Mouse (Mus musculus) urinary bladder, postnatal 14 days (tissue): ENCODE measurements around the gene Cmah.

Experiments used
- DNase-seq: peaks from one replicate; pipeline ENCODE4 v3.0.0; 2021; ENCODE audit warnings: low spot score

The Cmah gene

GRCm38 (mm10) chr13:24327201-24327600 is at the start of gene Cmah:
TSS of gene Cmah (plus strand) at chr13:24327404.
- no peak for DNase-seq

- DNase-seq = no peak
Measured at GRCm38 (mm10) chr13:24279407-24279761, 47.8 kb upstream of the Cmah start.

DNA sequence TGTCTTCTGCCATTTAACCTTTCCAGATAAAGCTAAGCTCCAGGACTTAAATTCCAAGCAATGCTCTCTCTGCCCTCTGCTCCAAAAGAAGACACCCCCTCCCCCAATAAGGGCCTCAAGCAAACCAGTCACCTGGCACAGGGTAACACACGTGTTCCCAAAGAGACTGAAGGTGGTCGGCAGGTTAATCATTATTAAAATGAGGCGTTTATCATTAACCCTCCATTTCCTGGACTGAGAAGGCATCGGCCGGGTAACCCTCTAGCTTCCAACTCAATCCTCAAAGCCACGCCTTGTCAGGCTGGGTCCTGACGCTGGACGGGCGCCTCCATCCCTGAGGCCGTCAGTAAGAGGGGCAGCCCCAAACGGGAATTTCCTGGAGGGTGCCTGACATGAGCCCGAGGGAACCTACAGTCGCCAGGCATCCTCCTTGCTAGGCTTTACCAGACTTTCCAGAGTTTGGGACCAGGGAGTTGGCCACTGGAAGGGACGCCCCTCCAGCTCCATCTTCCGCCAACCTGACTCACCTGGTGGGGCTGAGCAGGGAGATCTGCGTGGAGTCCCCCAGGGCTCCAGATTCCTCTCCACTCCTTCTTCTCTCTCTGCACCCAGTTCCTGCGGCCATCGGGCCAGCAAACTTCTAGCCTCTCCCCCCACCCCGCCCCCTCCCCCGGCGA is 47.3 kb upstream of the Cmah start:
- DNase-seq = no peak

- DNase-seq = peak; percentile 86
Measured at GRCm38 (mm10) chr13:24280439-24281431, 46.5 kb upstream of the Cmah start, which contains the start of gene Carmil1. TSS of gene Carmil1 (minus strand) at chr13:24280795.

GRCm38 (mm10) chr13:24287381-24287780 is 39.8 kb upstream of the Cmah start:
- DNase-seq = no peak

DNA sequence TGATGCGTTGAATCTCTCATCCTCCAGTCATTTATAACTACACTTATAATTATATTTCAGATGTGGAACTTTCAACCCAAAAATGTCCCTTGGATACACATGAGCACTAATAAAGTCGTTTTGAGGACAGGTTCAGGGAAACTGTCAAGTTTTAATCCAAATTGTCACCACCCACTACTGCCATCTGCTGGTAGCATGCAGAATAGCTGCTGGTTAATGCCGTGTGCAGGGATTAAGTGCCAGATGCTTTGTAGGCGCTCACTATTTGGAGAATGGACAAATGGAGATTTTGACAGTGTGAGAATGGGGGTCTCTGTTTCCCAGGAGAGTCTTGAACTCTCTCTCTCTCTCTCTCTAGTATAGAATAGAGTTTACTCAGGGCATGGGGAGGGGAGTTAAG is 30.0 kb upstream of the Cmah start:
- DNase-seq = peak; percentile 47

GRCm38 (mm10) chr13:24305486-24305885 is 21.7 kb upstream of the Cmah start:
- DNase-seq = no peak

- DNase-seq = no peak
Measured at GRCm38 (mm10) chr13:24306248-24306647, 21.0 kb upstream of the Cmah start.

- no peak for DNase-seq
Measured at GRCm38 (mm10) chr13:24311011-24311940, 15.9 kb upstream of the Cmah start.

DNA sequence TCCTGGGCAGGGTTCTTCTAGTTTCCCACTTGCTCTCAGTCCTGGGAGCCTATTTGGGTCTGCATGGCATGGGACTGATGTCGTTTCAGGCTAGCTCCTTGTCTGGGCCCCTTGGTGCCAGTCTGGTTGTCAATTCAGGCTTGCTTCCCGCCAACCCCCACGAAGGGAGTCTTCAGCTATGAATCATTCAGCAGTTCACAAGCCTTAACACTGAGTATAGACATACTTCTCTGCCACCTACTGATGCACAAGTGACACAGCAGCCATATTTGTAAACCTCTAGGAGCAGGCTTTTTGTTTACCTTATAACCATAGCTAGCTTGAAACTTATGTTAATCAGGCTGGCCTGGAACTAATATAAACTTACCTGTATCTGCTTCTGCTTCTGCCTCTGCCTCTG is 10.6 kb upstream of the Cmah start:
- DNase-seq = no peak

DNA sequence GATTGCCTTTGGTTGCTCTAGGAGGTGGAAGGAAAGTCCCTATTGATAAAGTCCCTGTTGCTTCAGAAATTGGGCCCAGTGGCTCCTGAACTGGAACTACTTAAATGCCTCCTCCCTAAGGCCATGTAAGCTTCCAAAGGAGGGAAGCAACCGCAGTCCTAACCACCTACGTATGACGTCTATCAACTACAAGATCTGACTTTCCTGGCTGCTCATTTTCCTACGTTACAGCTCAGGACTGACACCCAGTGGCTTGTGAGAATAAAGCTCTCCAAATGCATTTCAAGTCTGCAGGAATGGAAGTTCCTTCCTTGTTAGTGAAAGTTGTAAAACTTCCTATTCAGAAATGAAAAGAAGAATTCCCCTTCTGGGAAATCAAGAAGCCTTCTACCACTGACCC is 8.6 kb upstream of the Cmah start:
- DNase-seq = peak; percentile 34

DNA sequence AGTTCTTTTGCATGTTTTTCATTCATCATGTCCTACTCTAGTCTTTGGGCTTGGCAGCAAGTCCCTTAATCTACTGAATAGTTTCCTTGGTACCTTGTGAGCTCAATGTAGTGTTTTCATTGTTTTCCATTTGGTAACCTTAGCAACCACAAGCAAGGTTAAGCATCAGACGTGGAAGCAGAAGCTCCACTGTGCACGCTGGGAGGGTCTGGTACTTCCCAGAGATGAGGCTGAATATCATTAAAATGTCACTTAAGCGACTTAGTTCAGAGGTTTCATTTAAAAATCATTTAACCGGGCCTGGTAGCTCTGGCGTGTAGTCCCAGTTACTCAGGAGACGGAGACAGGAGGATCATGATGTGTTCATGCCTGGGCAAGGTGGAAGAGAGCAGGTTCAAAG is 5.9 kb upstream of the Cmah start:
- no peak for DNase-seq

DNA sequence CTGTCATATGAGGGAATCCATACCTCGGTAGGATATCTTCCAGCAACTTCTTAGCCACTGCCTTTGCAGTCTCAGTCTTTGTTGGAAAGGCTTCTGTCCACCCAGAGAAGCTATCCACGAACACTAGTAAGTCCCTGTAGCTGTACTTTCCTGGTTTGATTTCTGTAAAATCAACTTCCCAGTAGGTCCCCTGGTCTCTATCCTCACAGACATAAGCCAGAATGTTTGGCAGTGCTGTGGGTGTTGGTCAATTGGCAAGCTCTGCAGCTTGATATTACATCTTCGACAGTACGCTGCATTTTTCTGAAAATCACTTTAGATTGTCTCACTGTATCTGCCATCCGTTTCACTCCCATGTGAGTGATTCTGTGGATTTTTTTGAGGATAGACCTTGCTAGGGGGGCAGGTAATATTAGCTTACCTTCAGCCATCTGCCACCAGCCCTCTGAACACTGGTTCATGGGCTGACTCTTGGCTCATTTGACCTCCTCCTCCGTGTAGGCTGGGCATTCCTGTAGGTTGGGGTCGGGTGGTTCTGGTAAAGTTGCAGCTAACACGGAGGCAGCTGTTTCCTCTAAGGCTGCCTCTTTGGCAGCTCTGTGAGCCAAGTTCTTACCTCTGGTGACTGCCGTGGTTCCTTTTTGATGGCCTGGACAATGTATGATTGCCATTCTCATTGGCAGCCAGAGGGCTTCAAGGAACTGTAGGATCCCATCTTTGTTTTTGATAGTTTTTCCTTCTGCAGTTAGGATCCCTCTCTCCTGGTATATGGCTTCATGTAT is 1.0 kb downstream of the Cmah start:
- DNase-seq = no peak

- DNase-seq = no peak
Measured at GRCm38 (mm10) chr13:24330128-24330527, 2.9 kb downstream of the Cmah start.

GRCm38 (mm10) chr13:24330836-24331523 is 3.8 kb downstream of the Cmah start:
- DNase-seq = no peak

DNA sequence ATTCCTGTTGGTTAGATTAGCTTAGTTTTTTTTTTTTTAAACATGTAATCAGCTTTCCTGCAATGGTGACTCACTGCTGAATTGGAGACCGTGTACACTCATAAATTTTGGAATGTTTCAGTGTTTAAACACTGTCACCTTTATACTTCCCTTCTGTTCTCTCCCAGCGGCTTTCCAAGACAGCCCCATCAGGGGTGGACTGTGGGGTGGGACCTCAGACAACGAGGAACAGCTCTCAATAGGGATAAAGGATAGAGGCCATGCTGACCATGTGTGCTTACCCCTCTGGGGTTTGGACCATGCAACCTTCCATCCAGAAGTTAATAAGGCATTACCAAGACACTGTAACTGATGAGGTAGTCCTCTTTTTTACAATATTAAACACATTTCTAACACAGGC is 5.3 kb downstream of the Cmah start:
- DNase-seq = peak; percentile 18

GRCm38 (mm10) chr13:24336818-24337217 is 9.6 kb downstream of the Cmah start:
- DNase-seq = no peak

GRCm38 (mm10) chr13:24337874-24338273 is 10.7 kb downstream of the Cmah start:
- peak; percentile 33 for DNase-seq

DNA sequence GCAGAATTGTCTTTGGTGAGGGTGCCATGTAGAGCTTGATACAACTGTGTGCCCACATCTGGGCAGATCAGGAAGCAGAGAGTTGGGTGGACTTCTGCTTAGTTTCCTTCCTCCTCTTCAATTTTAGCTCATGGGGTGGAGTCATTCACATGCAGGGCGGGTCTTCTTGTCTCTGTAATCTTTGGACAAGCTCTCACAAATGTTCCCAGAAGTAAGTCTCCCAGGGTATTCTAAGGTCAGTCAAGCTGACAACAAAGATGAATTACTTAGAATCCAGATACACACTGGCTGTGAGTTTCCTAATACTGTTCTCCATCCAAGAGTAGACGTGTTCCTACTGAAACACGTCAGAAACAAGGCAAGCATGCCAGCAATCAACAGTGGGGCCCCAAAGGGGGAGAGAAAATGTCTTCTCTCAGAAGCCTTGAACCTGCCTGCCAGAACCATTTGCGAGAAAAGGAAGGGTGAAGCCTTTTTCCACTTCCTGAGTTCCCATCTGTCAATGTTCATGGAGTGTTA is 11.2 kb downstream of the Cmah start:
- peak; percentile 20 for DNase-seq

- no peak for DNase-seq
Measured at GRCm38 (mm10) chr13:24339907-24340306, 12.7 kb downstream of the Cmah start.
